Mouse (Mus musculus) embryonic facial prominence, embryonic 11.5 days (tissue): ENCODE results near the gene Pcgf3. TPM values are rescaled to one million over a fixed set of nuclear protein-coding genes. Genes with fewer than 3 reads are reported as not detected.
"Not testable (repeated sequence)": the region's sequence is repeated elsewhere in the genome, so short reads cannot be mapped to it uniquely, and the experiment has no call there.

ENCODE experiments used
- ATAC-seq: fragments of 200-750 bp; cut with Nextera tagmentation; replicated peaks from 2 replicates; pipeline ENCODE4 v1.8.0; 2017; ENCODE audit warnings: low read depth; ENCODE audit not compliant: insufficient number of reproducible peaks, low FRiP score, low TSS enrichment
- DNase-seq: peaks from one replicate; pipeline ENCODE4 v3.0.0-alpha.2; 2015; ENCODE audit warnings: low spot score
- H3K27ac ChIP-seq: fragments of 300-500 bp; sonication (generic); replicated peaks from 2 replicates; pipeline ENCODE4 v1.5.1; 2014; ENCODE audit warnings: mild to moderate bottlenecking, low read depth, low read length, control low read depth
- H3K27me3 ChIP-seq: fragments of 300-500 bp; sonication (generic); 2 replicates; pipeline ENCODE4 v1.6.1; 2014; ENCODE audit warnings: mild to moderate bottlenecking, low read length, moderate library complexity, mixed read lengths; ENCODE audit not compliant: control insufficient read depth, insufficient read depth
- H3K36me3 ChIP-seq: fragments of 300-500 bp; sonication (generic); replicated peaks from 2 replicates; pipeline ENCODE4 v1.6.1; 2014; ENCODE audit warnings: low read depth, mild to moderate bottlenecking, low read length, moderate library complexity, mixed read lengths; ENCODE audit not compliant: control insufficient read depth, insufficient read depth
- H3K4me1 ChIP-seq: fragments of 300-500 bp; sonication (generic); 2 replicates; pipeline ENCODE4 v1.6.1; 2014; ENCODE audit warnings: low read length, mixed read lengths; ENCODE audit not compliant: control insufficient read depth, insufficient read depth
- H3K4me2 ChIP-seq: fragments of 300-500 bp; sonication (generic); 2 replicates; pipeline ENCODE4 v1.6.1; 2014; ENCODE audit warnings: low read depth, mild to moderate bottlenecking, control low read depth, low read length, moderate library complexity
- H3K4me3 ChIP-seq: fragments of 300-500 bp; sonication (generic); 2 replicates; pipeline ENCODE4 v1.5.1; 2014; ENCODE audit warnings: low read depth, low read length, control low read depth
- H3K9ac ChIP-seq: fragments of 300-500 bp; sonication (generic); replicated peaks from 2 replicates; pipeline ENCODE4 v1.6.1; 2014; ENCODE audit warnings: mild to moderate bottlenecking, control low read depth, low read length
- H3K9me3 ChIP-seq: fragments of 300-500 bp; sonication (generic); replicated peaks from 2 replicates; pipeline ENCODE4 v1.6.1; 2016; ENCODE audit warnings: mild to moderate bottlenecking, low read length, inconsistent platforms, mixed read lengths; ENCODE audit not compliant: control insufficient read depth
- WGBS: fragments of 180-500 bp; shearing (Covaris S2); extraction: QIAGEN DNeasy Blood & Tissue Kit; methylation state at CpG from one replicate; pipeline ENCODE4 v1.1.7; 2014; 5-methylcytosine and 5-hydroxymethylcytosine counted together
- polyA plus RNA-seq: library from polyadenylated mRNA; unstranded; fragments of >200 nt; fragmentation: Nextera tagmentation; extraction: Ambion mirVana; gene quantifications from 2 replicates; pipeline ENCODE4 v1.2.1, GENCODE M21; 2014

Pcgf3 gene
- polyA plus RNA-seq, 1 experiment from 2014 or later: 31.0 TPM

DNA sequence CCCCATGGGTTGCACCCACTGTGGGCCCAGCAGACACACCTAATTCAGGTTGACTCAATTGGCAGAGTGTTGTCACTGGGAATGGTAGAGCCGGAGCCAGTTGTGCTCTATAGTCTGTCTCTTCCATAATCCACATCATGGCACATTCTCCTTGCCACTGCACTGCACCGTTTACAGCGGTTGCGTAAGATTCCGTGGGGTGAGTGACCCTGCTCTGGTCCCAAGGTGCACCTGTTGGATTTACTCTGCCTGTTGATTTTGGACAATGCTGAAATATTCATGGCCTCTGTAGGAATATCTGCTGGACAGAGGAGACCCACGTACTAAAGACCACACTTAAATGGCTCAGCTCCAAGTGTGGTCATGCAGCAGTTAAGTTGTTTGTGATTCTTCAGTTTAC lies 22.0 kb downstream of the Pcgf3 start:
- Histone ChIP-seq H3K9ac (no peak overlapping the region), H3K27me3 (no peaks in the 10 kb centered on the region), H3K27ac (no peak overlapping the region), H3K4me2 (no peak overlapping the region), H3K4me3 (no peak overlapping the region), H3K36me3 (peaks cover 2% of the 10 kb centered on the region; the same call in 1 of the 2 replicates), H3K4me1 (no peaks in the 10 kb centered on the region), H3K9me3 (no peaks in the 10 kb centered on the region)
- DNase-seq (no peak), ATAC-seq (no peak)
- 95% methylated on average over 6 of the region's 6 CpGs for WGBS

DNA sequence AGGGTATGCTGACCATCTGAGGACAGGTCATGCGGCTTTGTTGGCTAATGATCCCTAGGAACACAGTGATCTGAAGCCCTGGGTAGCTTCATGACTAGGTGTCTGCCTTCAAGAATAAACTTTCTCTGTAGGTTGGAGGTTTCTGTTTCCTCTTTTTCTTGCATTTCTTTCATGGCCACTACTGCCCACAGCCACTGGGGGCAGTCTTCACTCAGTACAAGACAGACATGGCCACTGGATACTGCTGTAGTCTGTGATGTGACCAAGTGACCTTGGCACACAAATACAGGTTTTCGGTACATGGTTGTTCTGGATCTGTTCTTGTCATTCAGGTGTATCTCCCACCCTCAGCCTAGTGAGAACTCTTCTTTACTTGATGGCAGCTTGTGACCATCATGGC lies 24.2 kb downstream of the Pcgf3 start:
- Histone ChIP-seq H3K4me1 (no peaks in the 10 kb centered on the region), H3K4me3 (no peak overlapping the region), H3K9ac (no peak overlapping the region), H3K36me3 (peaks cover 4% of the 10 kb centered on the region), H3K27ac (no peak overlapping the region), H3K4me2 (no peak overlapping the region), H3K9me3 (no peaks in the 10 kb centered on the region), H3K27me3 (no peaks in the 10 kb centered on the region)
- peak; percentile 52; the same call in 1 of the 2 replicates for ATAC-seq
- WGBS: 91% methylated on average over 2 of the region's 2 CpGs
- DNase-seq: peak; percentile 36

DNA sequence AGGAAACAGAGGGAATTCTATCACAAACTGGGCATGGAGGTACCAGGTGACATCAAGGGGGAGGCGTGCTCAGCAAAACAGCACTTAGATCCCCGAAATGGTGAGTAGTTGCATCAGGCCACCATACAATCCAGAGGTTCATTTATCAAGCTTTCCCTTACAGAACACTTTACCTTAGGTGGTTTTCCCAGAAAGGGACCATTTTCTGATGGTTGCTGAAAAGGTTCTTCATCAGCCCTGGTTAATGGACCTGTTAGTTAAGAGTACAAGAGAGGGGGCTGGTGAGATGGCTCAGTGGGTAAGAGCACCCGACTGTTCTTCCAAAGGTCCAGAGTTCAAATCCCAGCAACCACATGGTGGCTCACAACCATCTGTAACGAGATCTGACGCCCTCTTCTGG lies 25.1 kb downstream of the Pcgf3 start:
- H3K4me2 ChIP-seq, H3K9me3 ChIP-seq, H3K9ac ChIP-seq, H3K4me3 ChIP-seq, ATAC-seq, DNase-seq, H3K27ac ChIP-seq, H3K36me3 ChIP-seq, H3K4me1 ChIP-seq, H3K27me3 ChIP-seq: not testable (repeated sequence)
- WGBS: 92% methylated on average over 3 of the region's 5 CpGs

DNA sequence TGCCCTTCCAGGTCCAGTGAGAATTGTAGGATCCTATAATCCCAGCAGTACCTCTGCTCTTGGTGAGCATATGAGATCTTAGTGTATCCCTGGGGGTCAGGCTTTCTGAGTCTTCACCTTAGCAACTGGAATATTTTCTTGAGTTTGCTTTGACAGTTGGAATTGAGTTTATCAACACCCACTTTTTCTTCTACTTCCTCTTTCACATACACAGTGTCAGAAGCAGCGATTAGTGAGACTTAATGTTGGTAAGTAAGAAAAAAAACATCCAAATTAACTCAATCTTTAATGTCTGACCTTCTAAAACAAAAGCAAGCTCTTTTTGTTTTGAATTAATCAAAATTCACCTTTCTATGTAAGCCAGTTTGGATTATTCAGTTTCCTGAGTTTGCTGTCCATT lies 40.5 kb downstream of the Pcgf3 start:
- Histone ChIP-seq H3K27ac (no peak overlapping the region), H3K27me3 (no peaks in the 10 kb centered on the region), H3K4me1 (no peaks in the 10 kb centered on the region), H3K4me3 (no peak overlapping the region), H3K36me3 (peaks cover 17% of the 10 kb centered on the region), H3K9me3 (no peaks in the 10 kb centered on the region), H3K4me2 (no peak overlapping the region), H3K9ac (no peak overlapping the region)
- no peak for ATAC-seq
- DNase-seq: no peak
- 90% methylated on average over 1 of the region's 1 CpGs for whole genome bisulfite sequencing

DNA sequence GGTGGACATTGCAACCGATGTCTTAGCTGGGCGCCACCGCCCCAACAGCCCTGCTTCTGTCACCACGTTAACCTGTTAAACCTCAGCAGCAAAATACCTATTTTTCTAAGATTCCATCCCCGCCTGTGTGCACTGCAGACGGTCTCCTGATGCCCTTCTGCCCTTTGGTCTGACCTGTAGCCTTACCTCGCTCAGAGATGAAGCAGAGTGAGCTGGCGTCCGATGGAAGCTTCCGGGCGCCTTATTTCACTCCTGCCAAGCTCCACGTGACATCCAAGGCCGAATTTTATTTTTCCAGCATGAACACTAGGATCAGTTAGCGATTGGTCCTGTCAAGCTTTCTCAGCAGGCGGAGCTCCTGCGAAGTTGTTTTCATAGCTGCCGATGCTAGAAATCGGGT lies 41.3 kb downstream of the Pcgf3 start:
- no peak overlapping the region for H3K4me2 ChIP-seq

DNA sequence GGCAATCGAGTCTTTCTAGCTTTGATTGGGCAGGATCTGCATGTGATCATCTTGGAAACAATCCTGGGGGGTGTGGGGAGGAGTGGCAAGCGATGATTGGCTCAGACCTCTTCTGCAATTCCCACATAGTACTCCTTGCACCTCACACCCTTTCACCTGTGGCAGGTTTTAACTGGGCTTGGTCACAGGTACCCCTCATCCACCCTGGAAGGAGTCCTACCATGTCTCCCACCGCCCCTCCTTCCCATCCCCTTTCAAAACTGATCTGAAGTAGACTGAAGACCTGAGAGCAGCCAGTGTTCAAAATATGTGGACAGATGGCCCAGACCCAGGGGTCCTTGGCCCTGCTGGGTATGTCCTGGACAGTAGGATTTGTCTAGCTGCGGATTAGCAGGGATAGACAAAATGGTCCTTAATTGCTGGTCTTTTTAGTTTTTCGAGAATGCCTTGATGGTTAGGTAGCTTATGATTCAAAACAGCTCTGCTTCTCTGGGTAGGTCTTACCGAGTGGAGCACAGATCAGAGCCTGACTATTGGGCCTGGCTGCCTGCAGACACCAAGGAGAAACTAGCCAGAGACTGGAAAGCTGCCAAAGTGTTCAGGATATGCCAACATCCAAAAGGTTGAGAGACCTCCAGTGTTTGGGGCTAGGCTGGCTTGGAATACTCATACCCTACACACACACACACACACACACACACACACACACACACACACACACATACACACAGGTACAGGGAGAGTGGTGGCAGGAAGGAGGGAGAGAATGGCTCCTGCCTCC lies 54.7 kb downstream of the Pcgf3 start:
- DNase-seq (no peak), ATAC-seq (no peak)
- Histone ChIP-seq H3K27ac (no peak overlapping the region), H3K27me3 (no peaks in the 10 kb centered on the region), H3K4me2 (no peak overlapping the region), H3K4me1 (no peaks in the 10 kb centered on the region), H3K9me3 (no peaks in the 10 kb centered on the region), H3K36me3 (no peaks in the 10 kb centered on the region), H3K9ac (no peak overlapping the region), H3K4me3 (no peak overlapping the region)
- 61% methylated on average over 6 of the region's 6 CpGs for WGBS

More for the DNA sequence above, 41.3 kb downstream of the Pcgf3 start:
- Histone ChIP-seq H3K27ac (no peak overlapping the region), H3K9me3 (no peaks in the 10 kb centered on the region), H3K4me3 (no peak overlapping the region), H3K27me3 (no peaks in the 10 kb centered on the region), H3K9ac (no peak overlapping the region), H3K4me1 (no peaks in the 10 kb centered on the region), H3K36me3 (peaks cover 17% of the 10 kb centered on the region)
- ATAC-seq: no peak
- DNase-seq: no peak
- 89% methylated on average over 18 of the region's 18 CpGs for WGBS

DNA sequence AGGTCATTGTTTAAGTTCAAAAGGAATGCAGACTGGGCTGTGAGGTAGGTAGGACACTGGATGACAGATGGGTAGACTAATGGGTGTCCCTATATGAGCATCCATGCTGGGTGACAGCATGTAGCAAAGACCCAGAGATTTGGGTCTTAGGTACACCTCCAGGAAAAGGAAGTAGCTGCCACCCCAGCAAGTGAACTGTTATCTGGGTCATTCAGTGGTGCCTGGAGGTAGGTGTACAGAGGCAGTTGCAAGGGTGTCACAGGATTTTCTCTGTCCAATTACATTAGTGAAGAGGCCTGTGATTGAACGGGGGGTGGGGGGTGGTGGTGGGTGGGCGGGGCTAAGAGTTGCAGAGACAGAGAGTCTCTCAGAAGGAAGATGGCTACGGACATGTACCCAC lies 55.6 kb downstream of the Pcgf3 start:
- DNase-seq (no peak), ATAC-seq (no peak)
- Histone ChIP-seq H3K27ac (no peak overlapping the region), H3K36me3 (no peaks in the 10 kb centered on the region), H3K4me3 (no peak overlapping the region), H3K9me3 (no peaks in the 10 kb centered on the region), H3K4me1 (no peaks in the 10 kb centered on the region), H3K4me2 (no peak overlapping the region), H3K27me3 (no peaks in the 10 kb centered on the region), H3K9ac (no peak overlapping the region)
- WGBS: 75% methylated on average over 3 of the region's 3 CpGs

DNA sequence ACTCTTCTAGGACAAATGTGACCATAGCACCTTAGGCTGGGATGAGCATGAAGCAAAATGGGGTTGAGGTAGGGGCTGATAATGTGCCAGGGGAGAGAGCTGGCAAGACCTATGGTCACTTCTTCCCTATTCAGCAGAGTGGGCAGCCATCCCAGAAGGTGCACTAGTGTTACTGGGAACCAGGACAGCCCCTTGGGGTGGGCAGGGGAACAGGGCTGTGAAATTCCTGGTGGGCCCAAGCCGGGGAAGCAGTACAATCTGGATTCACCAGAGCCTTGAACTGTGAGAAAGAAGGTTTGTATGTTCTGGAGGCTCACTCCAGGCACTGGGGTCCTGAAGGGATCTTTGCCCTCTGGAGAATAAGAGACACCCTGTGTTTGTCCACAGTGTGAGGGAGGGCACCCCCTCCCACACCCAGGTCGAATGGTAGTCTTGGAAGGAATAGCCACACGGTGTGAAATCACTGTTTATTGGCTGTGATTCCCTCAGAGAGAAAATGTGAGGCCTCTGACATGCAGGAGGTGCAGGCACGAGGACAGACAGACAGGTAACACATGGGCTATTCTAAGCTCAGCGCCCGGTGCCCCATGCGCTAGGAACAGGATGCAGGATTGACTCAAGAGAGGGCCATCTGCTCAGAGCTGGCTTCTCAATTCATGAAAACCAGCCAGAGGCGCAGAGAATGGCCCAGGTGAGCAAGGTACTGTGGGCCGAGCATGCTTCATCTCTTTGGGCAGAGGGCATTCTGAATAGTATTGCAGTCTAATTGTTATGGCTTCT lies 57.3 kb downstream of the Pcgf3 start:
- no peak overlapping the region for H3K9ac ChIP-seq
- WGBS: 82% methylated on average over 9 of the region's 9 CpGs
- H3K4me3 ChIP-seq: no peak overlapping the region
- H3K36me3 ChIP-seq: no peaks in the 10 kb centered on the region
- ATAC-seq (no peak), DNase-seq (no peak)
- H3K27me3 ChIP-seq: no peaks in the 10 kb centered on the region
- no peaks in the 10 kb centered on the region for H3K9me3 ChIP-seq
- no peaks in the 10 kb centered on the region for H3K4me1 ChIP-seq
- no peak overlapping the region for H3K27ac ChIP-seq
- no peak overlapping the region for H3K4me2 ChIP-seq
